Mouse (Mus musculus) hindbrain, embryonic 11.5 days (tissue): Measurements from ENCODE around the gene Klf11. TPM values are rescaled to one million over a fixed set of nuclear protein-coding genes. Genes with fewer than 3 reads are reported as not detected.

Experiments
- ATAC-seq: fragments of 200-750 bp; cut with Nextera tagmentation; 2 replicates; pipeline ENCODE4 v1.8.0; 2017; ENCODE audit warnings: mild to moderate bottlenecking, moderate TSS enrichment, moderate library complexity; ENCODE audit not compliant: low FRiP score
- DNase-seq: peaks from one replicate; pipeline ENCODE4 v3.0.0-alpha.2; 2015; ENCODE audit warnings: low spot score
- H3K27ac ChIP-seq: fragments of 300-500 bp; sonication (generic); 2 replicates; pipeline ENCODE4 v1.5.1; 2014; ENCODE audit warnings: mild to moderate bottlenecking, low read depth, low read length
- H3K27me3 ChIP-seq: fragments of 300-500 bp; sonication (generic); 2 replicates; pipeline ENCODE4 v1.6.1; 2014; ENCODE audit warnings: mild to moderate bottlenecking, low read length, moderate library complexity, mixed read lengths; ENCODE audit not compliant: control insufficient read depth, insufficient read depth
- H3K36me3 ChIP-seq: fragments of 300-500 bp; sonication (generic); 2 replicates; pipeline ENCODE4 v1.6.1; 2014; ENCODE audit warnings: mild to moderate bottlenecking, low read length, moderate library complexity, mixed read lengths; ENCODE audit not compliant: control insufficient read depth, insufficient read depth
- H3K4me1 ChIP-seq: fragments of 300-500 bp; sonication (generic); replicated peaks from 2 replicates; pipeline ENCODE4 v1.6.1; 2014; ENCODE audit warnings: low read length, mixed read lengths; ENCODE audit not compliant: control insufficient read depth, insufficient read depth
- H3K4me2 ChIP-seq: fragments of 300-500 bp; sonication (generic); replicated peaks from 2 replicates; pipeline ENCODE4 v1.6.1; 2014; ENCODE audit warnings: mild to moderate bottlenecking, low read depth, low read length
- H3K4me3 ChIP-seq: fragments of 300-500 bp; sonication (generic); 2 replicates; pipeline ENCODE4 v1.5.1; 2014; ENCODE audit warnings: low read depth, low read length
- H3K9ac ChIP-seq: fragments of 300-500 bp; sonication (generic); 2 replicates; pipeline ENCODE4 v1.6.1; 2014; ENCODE audit warnings: low read depth, low read length
- H3K9me3 ChIP-seq: fragments of 300-500 bp; sonication (generic); 2 replicates; pipeline ENCODE4 v1.6.1; 2016; ENCODE audit warnings: low read length; ENCODE audit not compliant: control insufficient read depth
- WGBS: fragments of 180-500 bp; shearing (Covaris S2); extraction: QIAGEN DNeasy Blood & Tissue Kit; methylation state at CpG from one replicate; pipeline ENCODE4 v1.1.7; 2014; 5-methylcytosine and 5-hydroxymethylcytosine counted together
- polyA plus RNA-seq: library from polyadenylated mRNA; unstranded; fragments of >200 nt; fragmentation: Nextera tagmentation; extraction: Ambion mirVana; gene quantifications from 2 replicates; pipeline ENCODE4 v1.2.1, GENCODE M21; 2014

Klf11 gene
- polyA plus RNA-seq, 1 experiment from 2014 or later = 12.5 TPM

GRCm38 (mm10) chr12:24703013-24703412, 51.9 kb downstream of the Klf11 start:
- no peaks in the 10 kb centered on the region for H3K27me3 ChIP-seq
- H3K9me3 ChIP-seq = no peaks in the 10 kb centered on the region
- no peak for DNase-seq
- H3K27ac ChIP-seq = no peak overlapping the region
- no peaks in the 10 kb centered on the region for H3K4me1 ChIP-seq
- WGBS = 86% methylated on average over 3 of the region's 3 CpGs
- H3K4me3 ChIP-seq = no peak overlapping the region
- H3K4me2 ChIP-seq = no peak overlapping the region
- ATAC-seq = no peak
- H3K36me3 ChIP-seq = no peaks in the 10 kb centered on the region
- H3K9ac ChIP-seq = no peak overlapping the region

- DNase-seq = no peak
- 89% methylated on average over 15 of the region's 15 CpGs for WGBS
Observed at GRCm38 (mm10) chr12:24705502-24706263, 54.6 kb downstream of the Klf11 start.

GRCm38 (mm10) chr12:24706764-24707479, 55.8 kb downstream of the Klf11 start:
- peaks cover 2% of the 10 kb centered on the region for H3K36me3 ChIP-seq
- ATAC-seq (peak; percentile 13; the same call in 1 of the 2 replicates), DNase-seq (peak; percentile 61)
- peak overlapping the region; percentile 76 for H3K4me2 ChIP-seq
- no peak overlapping the region for H3K27ac ChIP-seq
- under 1% methylated on average over 27 of the region's 27 CpGs for WGBS
- H3K4me3 ChIP-seq = peak overlapping the region; percentile 75
- H3K9ac ChIP-seq = peak overlapping the region; percentile 77
- H3K27me3 ChIP-seq = no peaks in the 10 kb centered on the region
- no peaks in the 10 kb centered on the region for H3K9me3 ChIP-seq
- no peaks in the 10 kb centered on the region for H3K4me1 ChIP-seq

More at GRCm38 (mm10) chr12:24705502-24706263, 54.6 kb downstream of the Klf11 start:
- H3K36me3 ChIP-seq = no peaks in the 10 kb centered on the region
- ATAC-seq = no peak
- H3K9me3 ChIP-seq = no peaks in the 10 kb centered on the region
- no peak overlapping the region for H3K4me2 ChIP-seq
- no peak overlapping the region for H3K27ac ChIP-seq
- no peak overlapping the region for H3K4me3 ChIP-seq
- H3K27me3 ChIP-seq = no peaks in the 10 kb centered on the region
- no peak overlapping the region for H3K9ac ChIP-seq
- no peaks in the 10 kb centered on the region for H3K4me1 ChIP-seq

GRCm38 (mm10) chr12:24707480-24707802, 56.4 kb downstream of the Klf11 start:
- Histone ChIP-seq H3K9me3 (no peaks in the 10 kb centered on the region), H3K4me1 (no peaks in the 10 kb centered on the region), H3K36me3 (peaks cover 7% of the 10 kb centered on the region), H3K9ac (peak overlapping the region; percentile 77), H3K4me2 (peak overlapping the region; percentile 76), H3K27me3 (no peaks in the 10 kb centered on the region), H3K4me3 (peak overlapping the region; percentile 75), H3K27ac (no peak overlapping the region)
- WGBS = 0% methylated on average over 9 of the region's 9 CpGs
- no peak for DNase-seq
- no peak for ATAC-seq

GRCm38 (mm10) chr12:24707954-24708823, 57.1 kb downstream of the Klf11 start, which contains the start of gene Rrm2:
Gene Rrm2 (plus strand): TSS chr12:24708241.
- peak within 1 kb of the TSS; percentile 76 for H3K4me2 ChIP-seq
- DNase-seq (peak; percentile 98), ATAC-seq (peak; percentile 91)
- peak within 1 kb of the TSS; percentile 70 for H3K27ac ChIP-seq
- H3K9me3 ChIP-seq = no peaks in the 10 kb centered on the region
- peak within 1 kb of the TSS; percentile 75 for H3K4me3 ChIP-seq
- no peaks in the 10 kb centered on the region for H3K27me3 ChIP-seq
- peak within 1 kb of the TSS; percentile 77 for H3K9ac ChIP-seq
- H3K4me1 ChIP-seq = no peaks in the 10 kb centered on the region
- WGBS = under 1% methylated on average over 82 of the region's 83 CpGs
- H3K36me3 ChIP-seq = peaks cover 9% of the 10 kb centered on the region

- Histone ChIP-seq H3K4me2 (peak overlapping the region; percentile 76), H3K27me3 (no peaks in the 10 kb centered on the region), H3K4me1 (no peaks in the 10 kb centered on the region), H3K36me3 (peaks cover 9% of the 10 kb centered on the region), H3K9me3 (no peaks in the 10 kb centered on the region), H3K4me3 (peak overlapping the region; percentile 75), H3K27ac (no peak overlapping the region), H3K9ac (peak overlapping the region; percentile 77)
- no peak for DNase-seq
- WGBS = under 1% methylated on average over 17 of the region's 17 CpGs
- ATAC-seq = no peak
Observed at GRCm38 (mm10) chr12:24708824-24709218, 57.7 kb downstream of the Klf11 start.

GRCm38 (mm10) chr12:24709409-24709808, 58.3 kb downstream of the Klf11 start:
- H3K9ac ChIP-seq = peak overlapping the region; percentile 77
- H3K9me3 ChIP-seq = no peaks in the 10 kb centered on the region
- no peak overlapping the region for H3K27ac ChIP-seq
- peaks cover 9% of the 10 kb centered on the region for H3K36me3 ChIP-seq
- peak overlapping the region; percentile 76 for H3K4me2 ChIP-seq
- ATAC-seq (no peak), DNase-seq (peak; percentile 38)
- H3K4me3 ChIP-seq = peak overlapping the region; percentile 75
- H3K4me1 ChIP-seq = no peaks in the 10 kb centered on the region
- 25% methylated on average over 6 of the region's 6 CpGs for WGBS
- no peaks in the 10 kb centered on the region for H3K27me3 ChIP-seq

GRCm38 (mm10) chr12:24709831-24710508, 58.9 kb downstream of the Klf11 start:
- no peak overlapping the region for H3K27ac ChIP-seq
- no peak for ATAC-seq

More at GRCm38 (mm10) chr12:24709831-24710508, 58.9 kb downstream of the Klf11 start:
- 39% methylated on average over 5 of the region's 5 CpGs for WGBS
- Histone ChIP-seq H3K4me2 (peak overlapping the region; percentile 76), H3K4me3 (peak overlapping the region; percentile 75), H3K36me3 (peaks cover 9% of the 10 kb centered on the region), H3K9me3 (no peaks in the 10 kb centered on the region), H3K27me3 (no peaks in the 10 kb centered on the region), H3K4me1 (no peaks in the 10 kb centered on the region), H3K9ac (peak overlapping the region; percentile 77)
- DNase-seq = peak; percentile 80
